Mouse (Mus musculus): ENCODE measurements around the gene 1700001C02Rik. TPM values are rescaled to one million over a fixed set of nuclear protein-coding genes. Genes with fewer than 3 reads are reported as not detected.

The 1700001C02Rik gene
- polyA plus RNA-seq, 1 experiment from 2014 or later, result not detected

- no peaks in the 10 kb centered on the region for H3K27me3 ChIP-seq (replicated peaks; ENCODE audit: control insufficient read depth, insufficient read depth, low read length)
- WGBS, result 32% methylated on average over 4 of the region's 4 CpGs
- no peaks in the 10 kb centered on the region for H3K9me3 ChIP-seq (ENCODE audit: control insufficient read depth, low read length)
- H3K4me2 ChIP-seq (ENCODE audit: low read depth, low read length), result no peak overlapping the region
- H3K4me3 ChIP-seq (ENCODE audit: low read length), result no peak overlapping the region
- no peak overlapping the region for H3K27ac ChIP-seq (ENCODE audit: low read length)
- peaks cover 6% of the 10 kb centered on the region for H3K4me1 ChIP-seq (ENCODE audit: control insufficient read depth, insufficient read depth, low read length)
- no peaks in the 10 kb centered on the region for H3K36me3 ChIP-seq (ENCODE audit: control insufficient read depth, insufficient read depth, low read length)
- no peak overlapping the region for H3K9ac ChIP-seq (ENCODE audit: low read depth, low read length)
- no peak for ATAC-seq
These were observed 63.1 kb downstream of the 1700001C02Rik start for GRCm38 (mm10) chr5:30528906-30529305.

Other genes with a start within 250 kb of the 1700001C02Rik start
- gene Selenoi, start 233.5 kb upstream of the 1700001C02Rik start, polyA plus RNA-seq (2015; fragmentation: Nextera tagmentation; extraction: Ambion mirVana), result 52.2 and 57.8 TPM in 2 replicates
- gene Drc1, start 184.7 kb upstream of the 1700001C02Rik start, polyA plus RNA-seq (2015; fragmentation: Nextera tagmentation; extraction: Ambion mirVana), result 1.2 and 1.8 TPM in 2 replicates
- 0.53 and 0.60 TPM in 2 replicates for gene Otof, start 4.1 kb upstream of the 1700001C02Rik start, polyA plus RNA-seq (2015; fragmentation: Nextera tagmentation; extraction: Ambion mirVana)
- not detected in 2 replicates for gene Cib4, start 79.8 kb downstream of the 1700001C02Rik start, polyA plus RNA-seq (2015; fragmentation: Nextera tagmentation; extraction: Ambion mirVana)
- gene Kcnk3, start 122.1 kb downstream of the 1700001C02Rik start, polyA plus RNA-seq (2015; fragmentation: Nextera tagmentation; extraction: Ambion mirVana), result 8.7 and 12.2 TPM in 2 replicates
- 50.2 and 56.3 TPM in 2 replicates for gene Slc35f6, start 181.9 kb downstream of the 1700001C02Rik start, polyA plus RNA-seq (2015; fragmentation: Nextera tagmentation; extraction: Ambion mirVana)
- gene Cenpa, start 200.7 kb downstream of the 1700001C02Rik start, polyA plus RNA-seq (2015; fragmentation: Nextera tagmentation; extraction: Ambion mirVana), result 166 and 186 TPM in 2 replicates
- 5.7 and 6.1 TPM in 2 replicates for gene Dpysl5, start 245.5 kb downstream of the 1700001C02Rik start, polyA plus RNA-seq (2015; fragmentation: Nextera tagmentation; extraction: Ambion mirVana)

Measured in intestine, embryonic 16.5 days (tissue).